Comparison of ENCODE assay signal across 10 mouse cellular contexts in genomic region chr19:47755625-47756024, GRCm38 (mm10). TPM values are rescaled to one million over a fixed set of nuclear protein-coding genes. Genes with fewer than 3 reads are reported as not detected.
DNase-seq lines count a peak whose midpoint lies in the region; ATAC-seq and TF ChIP-seq lines count a peak whose summit lies in the region.
"Had no signal": no experiment of that assay in that cellular context is flagged by ENCODE, and none has a peak within 500 bp of the region (broad histone marks: within the 10 kb centered on the region; RNA-seq: fewer than 3 reads in every experiment).

No protein-coding gene starts in this region.

- no peaks in the 10 kb centered on the region for H3K4me1 ChIP-seq in kidney, embryonic 16.5 days (ENCODE audit: insufficient read depth, low read length)
- H3K4me1 ChIP-seq in heart, adult 2 months (ENCODE audit: control insufficient read depth, insufficient read depth, low read length) = no peaks in the 10 kb centered on the region
- H3K4me1 ChIP-seq in intestine, postnatal 0 days (replicated peaks; ENCODE audit: control insufficient read depth, insufficient read depth, low read length) = no peaks in the 10 kb centered on the region
- no peaks in the 10 kb centered on the region; the same call in 1 of the 2 replicates for H3K4me1 ChIP-seq in small intestine, adult 2 months (ENCODE audit: control insufficient read depth, insufficient read depth, insufficient read length, low read length)
- no peaks in the 10 kb centered on the region for H3K4me1 ChIP-seq in forebrain, embryonic 14.5 days (ENCODE audit: control insufficient read depth, insufficient read depth, low read length)

- H3K4me3 ChIP-seq in kidney, embryonic 16.5 days (ENCODE audit: low read length) = no peak overlapping the region
- peak overlapping the region; percentile 15; the same call in 1 of the 2 replicates for H3K4me3 ChIP-seq in heart, adult 2 months
- H3K4me3 ChIP-seq in intestine, postnatal 0 days (ENCODE audit: low read depth, low read length) = no peak overlapping the region
- H3K4me3 ChIP-seq in small intestine, adult 2 months (ENCODE audit: low read depth, low read length) = peak overlapping the region; percentile 6
- H3K4me3 ChIP-seq in forebrain, embryonic 14.5 days (ENCODE audit: low read depth, low read length) = no peak overlapping the region

- no peak for ATAC-seq in kidney, embryonic 16.5 days (ENCODE audit: low FRiP score, low TSS enrichment)
- ATAC-seq in intestine, postnatal 0 days = no peak
- no peak for ATAC-seq in forebrain, embryonic 14.5 days
- ATAC-seq: Patski had no signal

- H3K4me2 ChIP-seq in kidney, embryonic 16.5 days (replicated peaks; ENCODE audit: low read depth, low read length) = no peak overlapping the region
- H3K4me2 ChIP-seq in intestine, postnatal 0 days (replicated peaks; ENCODE audit: low read depth) = peak overlapping the region; percentile 2
- H3K4me2 ChIP-seq in forebrain, embryonic 14.5 days (ENCODE audit: low read length) = no peak overlapping the region

- H3K9me3 ChIP-seq in kidney, embryonic 16.5 days (ENCODE audit: low read length) = no peaks in the 10 kb centered on the region
- H3K9me3 ChIP-seq in intestine, postnatal 0 days (ENCODE audit: control insufficient read depth) = no peaks in the 10 kb centered on the region
- H3K9me3 ChIP-seq in forebrain, embryonic 14.5 days (replicated peaks; ENCODE audit: control insufficient read depth, low read length) = no peaks in the 10 kb centered on the region

- no peaks in the 10 kb centered on the region for H3K79me2 ChIP-seq in heart, adult 2 months (replicated peaks; ENCODE audit: control insufficient read depth, insufficient read depth, low read length)

- no peaks in the 10 kb centered on the region for H3K36me3 ChIP-seq in kidney, embryonic 16.5 days (ENCODE audit: insufficient read depth, low read length)
- no peaks in the 10 kb centered on the region for H3K36me3 ChIP-seq in heart, adult 2 months (ENCODE audit: control insufficient read depth, insufficient read depth, low read length)
- H3K36me3 ChIP-seq in intestine, postnatal 0 days (ENCODE audit: control insufficient read depth, insufficient read depth) = no peaks in the 10 kb centered on the region
- no peaks in the 10 kb centered on the region for H3K36me3 ChIP-seq in small intestine, adult 2 months (ENCODE audit: control insufficient read depth, insufficient read depth, low read length)
- no peaks in the 10 kb centered on the region for H3K36me3 ChIP-seq in forebrain, embryonic 14.5 days (ENCODE audit: control insufficient read depth, insufficient read depth, low read length)

- H3K27ac ChIP-seq in kidney, embryonic 16.5 days (ENCODE audit: low read length) = no peak overlapping the region
- H3K27ac ChIP-seq in heart, adult 2 months = no peak overlapping the region
- no peak overlapping the region for H3K27ac ChIP-seq in intestine, postnatal 0 days (ENCODE audit: low read depth, low read length)
- no peak overlapping the region for H3K27ac ChIP-seq in small intestine, adult 2 months (ENCODE audit: insufficient read depth, low read depth, low read length)
- no peak overlapping the region for H3K27ac ChIP-seq in forebrain, embryonic 14.5 days (ENCODE audit: low read depth, low read length)
- H3K27ac ChIP-seq: liver, embryonic 14.5 days had no signal

- intact Hi-C loops in heart, adult 2 months (cut with DNase I) = no loop called here

- no peak for TF ChIP-seq EP300 in heart, adult 2 months (IDR thresholded peaks at IDR 0.05; ENCODE audit: insufficient read depth, low read depth, low read length)

- TF ChIP-seq CTCF in heart, adult 2 months (IDR thresholded peaks at IDR 0.05) = no peak
- TF ChIP-seq CTCF in intestine, postnatal 0 days (IDR thresholded peaks at IDR 0.05; ENCODE audit: low read depth) = no peak
- TF ChIP-seq CTCF in small intestine, adult 2 months (IDR thresholded peaks at IDR 0.05; ENCODE audit: extremely low read depth, insufficient read length, insufficient replicate concordance, low read depth, low read length) = no peak

- WGBS in kidney, embryonic 16.5 days = 78% methylated on average over 19 of the region's 19 CpGs
- 44% methylated on average over 19 of the region's 19 CpGs for WGBS in heart, adult 2 months
- 63% methylated on average over 19 of the region's 19 CpGs for WGBS in intestine, postnatal 0 days
- WGBS in small intestine, adult 2 months = 71% methylated on average over 19 of the region's 19 CpGs
- 83% methylated on average over 19 of the region's 19 CpGs for WGBS in forebrain, embryonic 14.5 days

- H3K27me3 ChIP-seq in kidney, embryonic 16.5 days (ENCODE audit: insufficient read depth, low read length) = no peaks in the 10 kb centered on the region
- H3K27me3 ChIP-seq in heart, adult 2 months (ENCODE audit: control insufficient read depth, insufficient read depth, low read length) = no peaks in the 10 kb centered on the region
- no peaks in the 10 kb centered on the region for H3K27me3 ChIP-seq in intestine, postnatal 0 days (replicated peaks; ENCODE audit: control insufficient read depth, insufficient read depth, low read length)
- no peaks in the 10 kb centered on the region for H3K27me3 ChIP-seq in small intestine, adult 2 months (ENCODE audit: control insufficient read depth, insufficient read depth, low read length)
- H3K27me3 ChIP-seq in forebrain, embryonic 14.5 days (replicated peaks; ENCODE audit: control insufficient read depth, insufficient read depth, low read length) = no peaks in the 10 kb centered on the region

- H3K9ac ChIP-seq in kidney, embryonic 16.5 days (replicated peaks; ENCODE audit: low read length) = no peak overlapping the region
- H3K9ac ChIP-seq in heart, adult 2 months (ENCODE audit: low read depth, low read length) = no peak overlapping the region
- no peak overlapping the region for H3K9ac ChIP-seq in intestine, postnatal 0 days (ENCODE audit: low read depth, low read length)
- H3K9ac ChIP-seq in forebrain, embryonic 14.5 days (ENCODE audit: low read length) = no peak overlapping the region
- H3K9ac ChIP-seq: liver, embryonic 14.5 days had no signal

- TF ChIP-seq POLR2A in heart, adult 2 months (IDR thresholded peaks at IDR 0.05; ENCODE audit: insufficient read depth, low read depth, low read length) = no peak
- no peak for TF ChIP-seq POLR2A in small intestine, adult 2 months (IDR thresholded peaks at IDR 0.05; ENCODE audit: low read depth, low read length)

- DNase-seq in kidney, postnatal 4 days = peak; percentile 38 to 57
- DNase-seq in heart, adult 2 months = peak; percentile 46 to 51
- no peak for DNase-seq in layer of hippocampus, postnatal 36 days
- no peak for DNase-seq in forebrain, embryonic 14.5 days (ENCODE audit: low spot score)
- DNase-seq in adipocyte (ENCODE audit: low spot score) = no peak

RNA-seq across cellular contexts. Expression of gene Sfr1, which starts 24.1 kb away (rescaled TPM):
- polyA plus RNA-seq in kidney, embryonic 16.5 days (2015; fragmentation: Nextera tagmentation; extraction: Ambion mirVana) = 219 and 228 TPM in 2 replicates
- 10 to 100 TPM; 62.8 to 67.7 TPM for total RNA-seq in heart, adult 2 months (2021)
- polyA plus RNA-seq in heart, adult 2 months (2012; rRNA removed) = 56.1 and 83.0 TPM in 2 replicates
- polyA plus RNA-seq in intestine, postnatal 0 days (2015; fragmentation: Nextera tagmentation; extraction: Ambion mirVana) = 145 TPM in 2 replicates
- 8.3 and 15.7 TPM in 2 replicates for polyA plus RNA-seq in small intestine, adult 2 months (2012; rRNA removed)
- total RNA-seq in layer of hippocampus, postnatal 36 days (2021) = 100 to 1,000 TPM in 1 of 2 experiments, 10 to 100 TPM in 1; 99.1 to 105 TPM
- polyA plus RNA-seq in forebrain, embryonic 14.5 days (2014; fragmentation: Nextera tagmentation; extraction: Ambion mirVana) = 206 and 212 TPM in 2 replicates

Comparison
In these comparisons a context has a peak if more than half of its experiments do, and no peak if none do; other contexts are left out.
1. DNase-seq: peak in kidney, postnatal 4 days (2 of 2) and heart, adult 2 months (2 of 2); none in layer of hippocampus, postnatal 36 days (0 of 2), forebrain, embryonic 14.5 days (single experiment) and adipocyte (single experiment).
2. H3K4me3 ChIP-seq: peak in heart, adult 2 months (single experiment) and small intestine, adult 2 months (single experiment); none in kidney, embryonic 16.5 days (single experiment), intestine, postnatal 0 days (single experiment) and forebrain, embryonic 14.5 days (single experiment).